Mouse (Mus musculus): ENCODE results near the gene Cbx4.

Cbx4 gene

DNA sequence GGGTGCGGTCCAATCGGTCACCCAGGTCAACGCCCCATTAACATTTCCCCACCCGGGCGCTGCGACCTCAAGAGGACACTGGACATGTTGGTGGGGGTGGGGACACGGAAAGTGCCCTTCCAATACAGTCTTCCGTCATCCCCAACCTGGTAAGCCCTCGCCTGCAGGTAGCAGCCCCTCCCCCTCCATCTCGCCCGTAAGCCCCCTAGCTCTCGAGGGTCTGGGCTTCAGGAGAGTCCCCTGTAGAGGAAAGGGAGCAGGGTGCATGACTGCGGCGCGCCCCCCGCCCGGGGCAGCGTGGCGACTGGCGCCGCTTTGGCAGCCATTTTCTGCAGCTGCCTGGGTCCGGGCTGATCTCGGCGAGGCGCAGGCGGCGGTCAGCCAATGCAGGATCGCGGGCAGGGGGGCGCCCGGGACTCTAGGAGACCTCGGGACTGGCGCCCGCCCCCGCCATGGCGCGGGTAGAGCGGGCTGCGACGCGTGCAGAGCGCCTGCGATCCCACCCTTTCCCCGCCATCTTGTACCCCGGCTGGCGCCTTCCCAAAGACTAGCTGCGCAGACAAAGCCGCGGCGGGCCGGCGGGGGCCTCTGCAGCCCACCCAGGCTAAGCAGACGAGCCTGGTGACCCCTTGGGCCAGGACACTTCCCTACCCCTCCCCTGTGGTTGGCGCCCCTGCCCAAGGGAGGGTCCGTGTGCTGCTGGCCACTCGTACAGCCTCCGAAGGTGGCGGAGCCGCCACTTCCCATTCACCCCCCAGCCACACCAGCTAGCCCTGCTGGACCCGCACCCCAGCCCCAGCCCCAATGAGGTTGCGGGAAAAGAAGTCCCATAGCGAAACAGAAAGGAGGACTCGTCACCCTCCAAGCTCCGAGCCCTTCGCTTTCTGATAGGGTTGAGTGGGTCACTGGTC is 29.5 kb downstream of the Cbx4 start:
- peak; percentile 69 for DNase-seq (ENCODE audit: low read depth)

DNA sequence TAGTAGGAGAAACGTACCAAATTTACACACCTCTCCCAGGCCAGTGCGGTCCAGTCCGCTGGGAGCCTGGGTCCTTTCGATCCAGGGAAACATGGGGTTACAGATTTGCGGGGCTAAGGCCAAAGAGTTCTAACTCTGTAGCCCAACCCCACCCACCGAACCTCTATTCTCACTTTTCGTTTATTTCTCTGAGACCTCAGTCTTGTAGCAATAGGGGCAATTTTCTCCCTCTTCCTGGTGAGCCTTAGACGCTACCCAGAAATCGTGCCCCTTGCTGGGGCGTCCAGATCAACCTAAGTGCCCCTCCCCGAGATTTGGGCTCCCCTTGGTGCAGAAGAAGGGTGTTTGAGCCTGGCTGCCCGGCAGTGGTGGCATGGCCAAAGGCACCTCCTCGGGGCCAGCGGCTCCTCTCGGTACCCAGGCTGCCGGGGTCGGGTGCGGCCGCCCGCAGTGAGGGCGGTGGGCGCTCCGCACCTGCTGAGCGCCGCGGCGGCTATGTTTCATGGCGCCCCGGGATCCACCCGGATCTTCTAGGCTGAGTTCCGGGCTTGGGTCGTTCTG is 30.4 kb downstream of the Cbx4 start:
- peak; percentile 55 for DNase-seq (ENCODE audit: low read depth)

GRCm38 (mm10) chr11:119054351-119055345 is 31.4 kb downstream of the Cbx4 start:
- peak; percentile 74 for DNase-seq (ENCODE audit: low read depth)

DNA sequence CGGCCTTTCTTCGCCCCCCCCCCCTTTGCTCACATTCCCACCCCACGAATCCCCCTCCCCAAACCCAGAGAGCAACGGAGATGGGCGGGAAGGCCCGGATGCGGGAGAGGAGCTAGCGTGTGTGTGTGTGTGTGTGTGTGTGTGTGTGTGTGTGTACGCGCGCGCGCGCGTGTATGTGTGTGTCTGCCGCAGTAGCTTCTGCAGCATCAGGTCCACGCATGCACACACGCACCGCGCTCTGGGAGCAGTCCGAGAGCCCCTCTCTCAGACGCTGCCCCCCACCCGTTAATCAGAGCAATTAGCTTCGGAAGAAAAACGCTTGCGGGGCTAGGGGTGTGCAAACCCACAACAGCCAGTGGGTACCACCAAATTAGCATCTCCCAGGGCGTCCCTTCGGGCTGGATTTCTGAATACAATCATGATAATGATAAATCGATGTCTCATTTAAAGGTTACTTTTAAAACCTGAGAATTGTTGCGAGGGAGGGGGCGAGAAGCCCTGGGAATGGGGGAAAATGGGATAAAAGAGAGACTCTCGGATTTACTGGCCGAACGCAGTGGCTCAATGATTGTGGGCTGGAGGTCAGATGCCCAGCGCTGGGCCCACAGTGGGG is 32.2 kb downstream of the Cbx4 start:
- DNase-seq (ENCODE audit: low read depth), result peak; percentile 69

- peak; percentile 93 for DNase-seq (ENCODE audit: low read depth)
Observed at GRCm38 (mm10) chr11:119053257-119053670, 32.8 kb downstream of the Cbx4 start.

DNA sequence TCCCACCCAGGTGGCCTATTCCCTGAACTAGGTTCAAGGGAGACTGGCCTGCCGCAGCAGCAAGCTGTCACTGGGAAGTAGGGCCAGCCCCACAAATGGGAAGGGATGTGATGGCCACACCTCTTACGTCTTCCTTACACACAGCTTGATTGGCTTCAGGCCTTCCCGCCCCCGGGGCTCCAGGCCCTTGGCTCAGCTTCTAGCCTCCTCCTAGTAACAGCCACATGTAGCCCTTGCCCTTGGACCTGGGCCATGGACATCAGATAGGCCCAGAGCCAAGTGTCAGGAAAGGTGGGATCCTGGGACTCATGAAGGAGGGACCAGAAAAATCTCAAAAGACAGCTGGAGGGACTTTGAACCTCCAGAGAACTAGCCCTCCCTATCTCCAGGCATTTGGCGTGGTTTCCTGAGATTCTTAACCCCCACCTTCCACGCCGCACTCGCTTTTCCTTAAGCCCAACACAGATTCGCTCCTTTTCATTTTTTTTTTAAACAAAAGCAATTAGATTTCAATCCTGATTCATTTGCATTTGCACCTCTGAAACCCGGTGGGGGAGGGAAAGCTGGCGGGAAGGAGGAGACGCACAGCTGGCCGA is 33.3 kb downstream of the Cbx4 start:
- DNase-seq (ENCODE audit: low read depth), result peak; percentile 56

DNA sequence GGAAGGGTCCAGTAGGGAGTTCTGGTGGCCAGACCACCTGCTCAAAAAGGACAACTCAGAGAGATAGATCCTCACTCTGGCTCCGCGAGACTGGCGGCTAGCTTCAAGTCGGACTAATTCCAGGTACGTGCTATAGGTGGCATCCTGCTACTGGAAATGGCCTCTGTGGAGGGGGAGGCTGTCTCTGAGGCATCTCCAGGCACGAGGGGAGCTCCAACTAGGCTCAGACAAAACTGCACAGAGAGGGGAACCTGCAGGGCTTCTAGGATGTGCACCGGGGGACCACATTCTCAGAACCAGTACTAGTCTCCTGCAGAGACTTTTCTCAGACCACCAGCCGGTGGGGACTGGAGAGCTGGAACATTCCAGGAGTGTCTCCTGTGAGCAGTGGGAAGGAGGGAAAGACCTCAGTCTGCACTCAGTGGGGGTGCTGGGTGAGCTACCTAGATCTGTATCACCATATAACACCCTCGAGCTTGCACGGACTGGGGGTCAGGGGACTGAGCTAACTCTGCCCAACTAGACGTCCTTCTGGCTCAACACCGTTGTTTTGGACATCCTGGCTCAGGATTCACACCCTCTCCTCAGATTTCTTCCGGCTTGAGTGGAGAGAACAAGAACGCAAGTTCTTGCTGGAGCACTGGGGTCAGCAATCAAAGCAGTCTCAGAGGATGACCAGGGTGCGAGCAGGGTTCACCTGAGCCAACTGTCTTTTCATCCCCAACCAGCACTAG is 33.9 kb downstream of the Cbx4 start:
- peak; percentile 85 for DNase-seq (ENCODE audit: low read depth)

- no peak for DNase-seq (ENCODE audit: low read depth)
Observed at GRCm38 (mm10) chr11:119051426-119051825, 34.6 kb downstream of the Cbx4 start.

GRCm38 (mm10) chr11:119050361-119050760 is 35.7 kb downstream of the Cbx4 start:
- peak; percentile 76 for DNase-seq (ENCODE audit: low read depth)

- peak; percentile 57 for DNase-seq (ENCODE audit: low read depth)
Observed at GRCm38 (mm10) chr11:119048133-119048510, 37.9 kb downstream of the Cbx4 start.

- peak; percentile 70 for DNase-seq (ENCODE audit: low read depth)
Observed at GRCm38 (mm10) chr11:119047261-119048132, 38.5 kb downstream of the Cbx4 start.

DNA sequence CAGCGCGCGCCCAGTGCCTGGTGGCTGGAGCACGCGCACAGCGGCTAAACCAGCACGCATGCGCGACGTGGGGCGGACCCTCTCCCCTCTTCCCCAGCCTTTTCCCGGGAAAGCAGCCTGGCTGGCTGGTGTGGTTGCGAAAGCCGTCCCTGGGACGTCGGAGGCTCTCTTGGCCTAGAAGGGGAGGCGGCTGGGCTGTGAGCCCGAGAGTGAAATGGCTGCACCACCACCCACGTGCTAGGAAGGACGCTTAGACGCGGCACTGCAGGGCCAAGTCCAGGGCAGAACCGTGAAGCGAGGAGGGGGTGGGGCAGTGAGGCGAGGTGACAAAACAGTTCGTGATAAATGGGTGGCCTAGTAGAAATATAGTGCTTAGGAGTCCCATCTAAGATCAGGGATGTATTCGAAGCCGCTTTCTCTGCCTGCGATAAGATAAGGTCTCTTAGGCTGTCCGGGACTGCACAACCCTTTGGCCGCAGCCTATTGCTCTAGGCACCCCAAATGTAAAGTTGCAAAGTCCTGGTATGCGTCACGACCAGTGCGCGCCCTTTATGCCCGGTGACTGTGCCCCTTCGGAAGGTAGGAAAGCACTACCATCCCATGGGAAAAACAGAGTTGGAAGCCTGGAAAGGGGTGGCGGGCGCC is 39.3 kb downstream of the Cbx4 start:
- DNase-seq (ENCODE audit: low read depth), result peak; percentile 47

DNA sequence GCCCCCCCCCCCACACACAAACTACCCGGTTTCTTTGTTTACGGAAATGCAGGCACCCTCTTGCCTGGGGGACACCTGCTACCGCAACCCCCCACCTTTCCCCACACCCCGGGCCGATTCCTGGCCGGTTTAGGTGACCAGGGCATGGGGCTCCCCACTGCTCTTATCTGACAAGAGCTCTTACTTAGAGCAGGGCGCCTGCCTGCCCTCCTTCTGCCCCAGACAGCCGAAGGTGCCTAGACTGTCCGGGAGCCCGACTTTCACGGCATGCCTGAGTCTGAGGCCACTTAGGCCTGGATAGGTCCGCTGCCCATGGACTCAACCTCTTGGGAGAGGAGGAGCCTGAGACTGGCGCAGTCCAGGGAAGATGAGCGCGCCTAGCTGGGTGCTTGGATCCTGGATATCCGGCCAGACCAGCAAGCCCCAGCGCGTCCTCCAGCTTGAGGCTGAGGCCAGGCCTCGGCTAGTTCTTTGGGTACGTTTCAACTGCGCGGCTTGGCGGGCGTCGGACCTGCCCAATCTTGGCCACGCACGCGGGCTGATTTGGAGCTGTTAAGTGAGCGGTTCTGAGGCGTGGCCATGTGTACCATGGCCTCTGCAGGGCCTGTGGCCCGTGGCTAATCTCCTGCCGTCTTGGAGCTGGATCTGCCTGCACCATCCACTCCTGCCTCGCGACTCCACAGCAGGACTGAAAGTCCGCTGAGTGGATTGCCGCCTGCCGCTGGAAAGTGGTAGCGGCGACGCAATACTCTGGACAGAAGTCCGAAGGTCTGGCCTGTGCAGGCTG is 41.3 kb downstream of the Cbx4 start:
- peak; percentile 52 for DNase-seq (ENCODE audit: low read depth)

GRCm38 (mm10) chr11:119043761-119044550 is 42.1 kb downstream of the Cbx4 start:
- DNase-seq (ENCODE audit: low read depth), result peak; percentile 57

- no peak for DNase-seq (ENCODE audit: low read depth)
Observed at GRCm38 (mm10) chr11:119043273-119043540, 42.8 kb downstream of the Cbx4 start.

GRCm38 (mm10) chr11:119042466-119043272 is 43.4 kb downstream of the Cbx4 start:
- peak; percentile 52 for DNase-seq (ENCODE audit: low read depth)

Data from naive thymus-derived CD4-positive, alpha-beta T cell, adult 2 months (primary cell).